Mouse (Mus musculus): Measurements from ENCODE around the gene Olfm1.

The Olfm1 gene

GRCm38 (mm10) chr2:28216211-28216775 lies 23.5 kb downstream of the Olfm1 start:
- Histone ChIP-seq H3K27me3 (ENCODE audit: insufficient read depth, low read length) (peaks cover 14% of the 10 kb centered on the region), H3K4me3 (replicated peaks; ENCODE audit: low read length) (no peak overlapping the region), H3K36me3 (ENCODE audit: insufficient read depth, low read length) (no peaks in the 10 kb centered on the region), H3K9me3 (ENCODE audit: low read length) (no peaks in the 10 kb centered on the region), H3K4me1 (replicated peaks; ENCODE audit: low read depth, low read length) (peaks cover 50% of the 10 kb centered on the region)
- TF ChIP-seq POU5F1 (IDR thresholded peaks at IDR 0.05; ENCODE audit: borderline replicate concordance, low read length) (no peak), CTCF (conservative IDR thresholded peaks at IDR 0.05; ENCODE audit: low read length) (no peak), NANOG (IDR thresholded peaks at IDR 0.05; ENCODE audit: borderline replicate concordance, low read length) (no peak)

DNA sequence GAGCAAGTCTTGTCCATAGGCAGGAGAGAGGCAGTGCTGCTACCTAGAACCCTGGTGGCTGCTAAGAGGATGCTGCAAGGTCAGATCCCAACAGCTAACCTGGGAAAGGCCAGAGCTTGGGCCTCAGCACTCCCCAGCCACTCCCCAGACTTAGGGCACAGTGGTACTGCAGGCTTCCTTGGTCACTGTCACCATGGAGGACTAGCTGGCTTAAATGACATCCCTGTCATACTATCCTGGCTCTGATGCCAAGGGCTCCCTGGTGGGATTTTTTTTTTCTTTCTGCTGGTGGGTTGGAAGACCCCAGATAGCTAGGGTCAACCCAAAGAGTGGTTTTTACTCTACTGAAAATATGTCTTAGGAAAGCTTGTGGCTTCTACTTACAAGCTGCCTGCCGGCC lies 25.0 kb downstream of the Olfm1 start:
- Histone ChIP-seq H3K36me3 (ENCODE audit: insufficient read depth, low read length) (no peaks in the 10 kb centered on the region), H3K4me3 (replicated peaks; ENCODE audit: low read length) (no peak overlapping the region), H3K4me1 (replicated peaks; ENCODE audit: low read depth, low read length) (peaks cover 38% of the 10 kb centered on the region), H3K27me3 (ENCODE audit: insufficient read depth, low read length) (peaks cover 2% of the 10 kb centered on the region), H3K9me3 (ENCODE audit: low read length) (no peaks in the 10 kb centered on the region)
- TF ChIP-seq NANOG (IDR thresholded peaks at IDR 0.05; ENCODE audit: borderline replicate concordance, low read length) (no peak), POU5F1 (IDR thresholded peaks at IDR 0.05; ENCODE audit: borderline replicate concordance, low read length) (no peak), CTCF (conservative IDR thresholded peaks at IDR 0.05; ENCODE audit: low read length) (no peak)

- Histone ChIP-seq H3K9me3 (ENCODE audit: low read length) (no peaks in the 10 kb centered on the region), H3K4me3 (replicated peaks; ENCODE audit: low read length) (no peak overlapping the region), H3K4me1 (replicated peaks; ENCODE audit: low read depth, low read length) (peaks cover 27% of the 10 kb centered on the region), H3K27me3 (ENCODE audit: insufficient read depth, low read length) (no peaks in the 10 kb centered on the region), H3K36me3 (ENCODE audit: insufficient read depth, low read length) (no peaks in the 10 kb centered on the region)
- TF ChIP-seq CTCF (conservative IDR thresholded peaks at IDR 0.05; ENCODE audit: low read length) (no peak), NANOG (IDR thresholded peaks at IDR 0.05; ENCODE audit: borderline replicate concordance, low read length) (no peak), POU5F1 (IDR thresholded peaks at IDR 0.05; ENCODE audit: borderline replicate concordance, low read length) (no peak)
These were observed 26.0 kb downstream of the Olfm1 start for GRCm38 (mm10) chr2:28218651-28219356.

DNA sequence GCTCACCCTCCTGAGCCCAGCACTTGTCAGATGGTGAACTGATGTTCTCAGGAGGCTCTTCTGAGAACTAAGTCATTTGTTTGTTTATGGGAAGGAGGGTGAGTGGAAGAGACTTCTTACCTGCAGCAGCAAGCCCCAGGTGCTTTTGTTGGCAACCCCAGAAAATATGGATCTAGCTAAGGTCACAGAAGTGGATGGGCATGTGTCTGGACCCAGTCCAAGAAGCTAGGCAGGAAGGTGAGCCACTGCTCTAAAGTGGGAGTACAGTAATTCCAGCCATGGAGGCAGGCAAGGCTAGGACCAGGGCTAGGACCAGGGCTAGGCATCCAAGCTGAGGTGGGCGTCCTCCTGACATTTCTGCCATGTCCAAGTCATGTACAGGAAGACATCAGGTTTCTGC lies 26.8 kb downstream of the Olfm1 start:
- no peak for TF ChIP-seq POU5F1 (IDR thresholded peaks at IDR 0.05; ENCODE audit: borderline replicate concordance, low read length)
- no peak for TF ChIP-seq NANOG (IDR thresholded peaks at IDR 0.05; ENCODE audit: borderline replicate concordance, low read length)
- TF ChIP-seq CTCF (conservative IDR thresholded peaks at IDR 0.05; ENCODE audit: low read length): no peak
- Histone ChIP-seq H3K4me3 (replicated peaks; ENCODE audit: low read length) (no peak overlapping the region), H3K4me1 (replicated peaks; ENCODE audit: low read depth, low read length) (peaks cover 23% of the 10 kb centered on the region), H3K27me3 (ENCODE audit: insufficient read depth, low read length) (no peaks in the 10 kb centered on the region), H3K36me3 (ENCODE audit: insufficient read depth, low read length) (no peaks in the 10 kb centered on the region), H3K9me3 (ENCODE audit: low read length) (no peaks in the 10 kb centered on the region)

DNA sequence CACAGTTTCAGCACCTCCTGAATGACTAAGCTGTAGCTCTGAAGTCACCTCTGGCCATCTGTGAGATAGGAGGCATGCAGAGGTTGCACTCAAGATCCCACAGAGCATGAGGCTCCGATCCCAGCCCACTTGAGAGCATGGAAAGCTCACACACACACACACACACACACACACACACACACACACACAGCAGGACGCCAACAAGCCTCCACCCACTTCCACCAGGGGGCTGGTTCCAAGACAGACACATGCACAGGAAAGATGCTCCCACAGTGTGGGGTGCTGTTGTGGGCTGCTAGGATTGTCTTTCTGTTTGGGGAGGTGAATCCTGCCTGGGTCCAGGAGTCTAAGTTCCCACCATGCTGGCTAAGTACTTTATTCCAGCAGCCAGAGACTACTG lies 29.0 kb downstream of the Olfm1 start:
- TF ChIP-seq CTCF (conservative IDR thresholded peaks at IDR 0.05; ENCODE audit: low read length): no peak
- no peak for TF ChIP-seq POU5F1 (IDR thresholded peaks at IDR 0.05; ENCODE audit: borderline replicate concordance, low read length)
- TF ChIP-seq NANOG (IDR thresholded peaks at IDR 0.05; ENCODE audit: borderline replicate concordance, low read length): no peak
- no peaks in the 10 kb centered on the region for H3K27me3 ChIP-seq (ENCODE audit: insufficient read depth, low read length)
- H3K36me3 ChIP-seq (ENCODE audit: insufficient read depth, low read length): no peaks in the 10 kb centered on the region
- H3K9me3 ChIP-seq (ENCODE audit: low read length): peaks cover 8% of the 10 kb centered on the region
- H3K4me3 ChIP-seq (replicated peaks; ENCODE audit: low read length): no peak overlapping the region
- peaks cover 17% of the 10 kb centered on the region for H3K4me1 ChIP-seq (replicated peaks; ENCODE audit: low read depth, low read length)

GRCm38 (mm10) chr2:28224819-28225218 lies 32.0 kb downstream of the Olfm1 start:
- TF ChIP-seq CTCF (conservative IDR thresholded peaks at IDR 0.05; ENCODE audit: low read length) (no peak), POU5F1 (IDR thresholded peaks at IDR 0.05; ENCODE audit: borderline replicate concordance, low read length) (no peak), NANOG (IDR thresholded peaks at IDR 0.05; ENCODE audit: borderline replicate concordance, low read length) (no peak)
- H3K27me3 ChIP-seq (ENCODE audit: insufficient read depth, low read length): no peaks in the 10 kb centered on the region
- peaks cover 6% of the 10 kb centered on the region; the same call in 1 of the 2 replicates for H3K4me1 ChIP-seq (replicated peaks; ENCODE audit: low read depth, low read length)
- H3K36me3 ChIP-seq (ENCODE audit: insufficient read depth, low read length): no peaks in the 10 kb centered on the region
- H3K4me3 ChIP-seq (replicated peaks; ENCODE audit: low read length): no peak overlapping the region
- H3K9me3 ChIP-seq (ENCODE audit: low read length): peaks cover 21% of the 10 kb centered on the region

DNA sequence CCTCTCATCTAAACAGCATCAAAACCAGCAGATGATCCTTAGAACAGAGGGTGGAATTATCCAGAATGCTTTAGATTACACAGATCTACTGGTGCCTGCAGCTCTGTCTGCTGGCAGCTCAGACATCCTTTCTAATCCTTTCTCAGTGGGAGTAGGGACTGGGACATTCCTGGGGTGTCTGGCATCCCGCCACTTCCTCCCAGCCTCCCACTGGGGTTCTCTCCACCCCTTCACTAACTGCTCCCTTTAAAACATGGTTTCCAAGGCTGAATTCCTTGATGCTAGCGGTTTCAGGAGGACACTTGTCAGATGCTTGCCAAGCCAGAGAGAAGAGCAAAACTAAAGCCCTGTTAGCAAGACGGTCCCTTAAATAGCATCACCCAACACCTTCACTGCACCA lies 33.1 kb downstream of the Olfm1 start:
- H3K36me3 ChIP-seq (ENCODE audit: insufficient read depth, low read length): no peaks in the 10 kb centered on the region
- TF ChIP-seq NANOG (IDR thresholded peaks at IDR 0.05; ENCODE audit: borderline replicate concordance, low read length): no peak
- TF ChIP-seq CTCF (conservative IDR thresholded peaks at IDR 0.05; ENCODE audit: low read length): no peak
- no peak for TF ChIP-seq POU5F1 (IDR thresholded peaks at IDR 0.05; ENCODE audit: borderline replicate concordance, low read length)
- no peak overlapping the region for H3K4me3 ChIP-seq (replicated peaks; ENCODE audit: low read length)
- H3K27me3 ChIP-seq (ENCODE audit: insufficient read depth, low read length): no peaks in the 10 kb centered on the region
- H3K9me3 ChIP-seq (ENCODE audit: low read length): peaks cover 21% of the 10 kb centered on the region
- peaks cover 3% of the 10 kb centered on the region; the same call in 1 of the 2 replicates for H3K4me1 ChIP-seq (replicated peaks; ENCODE audit: low read depth, low read length)

DNA sequence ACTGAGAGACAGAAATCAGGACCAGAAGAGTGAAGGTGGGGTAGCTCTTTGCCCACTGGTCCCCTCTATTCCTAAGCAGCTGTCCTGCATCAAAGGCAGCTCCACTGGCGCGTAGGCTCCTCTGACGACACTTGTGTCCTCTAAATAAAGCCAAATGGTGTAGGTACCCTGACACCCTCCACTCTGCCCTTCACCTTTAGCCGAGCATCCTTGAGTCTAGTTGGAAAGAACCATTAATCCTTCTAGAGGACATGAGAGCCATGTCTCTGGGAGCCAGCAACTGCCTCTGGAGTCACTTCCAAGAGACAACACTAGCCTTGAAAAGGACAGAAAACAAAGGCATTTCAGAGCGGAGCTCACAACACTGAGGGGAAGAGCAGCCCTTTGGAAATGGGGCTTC lies 34.2 kb downstream of the Olfm1 start:
- H3K27me3 ChIP-seq (ENCODE audit: insufficient read depth, low read length): no peaks in the 10 kb centered on the region
- TF ChIP-seq CTCF (conservative IDR thresholded peaks at IDR 0.05; ENCODE audit: low read length): no peak

More for the DNA sequence above, 34.2 kb downstream of the Olfm1 start:
- no peak overlapping the region for H3K4me3 ChIP-seq (replicated peaks; ENCODE audit: low read length)
- H3K4me1 ChIP-seq (replicated peaks; ENCODE audit: low read depth, low read length): peaks cover 3% of the 10 kb centered on the region; the same call in 1 of the 2 replicates
- H3K9me3 ChIP-seq (ENCODE audit: low read length): peaks cover 21% of the 10 kb centered on the region
- H3K36me3 ChIP-seq (ENCODE audit: insufficient read depth, low read length): no peaks in the 10 kb centered on the region

All from E14TG2a.4 (cell line).